Mouse (Mus musculus): Measurements from ENCODE around the gene Usp46. TPM values are rescaled to one million over a fixed set of nuclear protein-coding genes. Genes with fewer than 3 reads are reported as not detected.
A peak's percentile ranks its signal among the peaks of the same experiment; 100 is the strongest.
"Not testable (repeated sequence)": the region's sequence is repeated elsewhere in the genome, so short reads cannot be mapped to it uniquely, and the experiment has no call there.

Gene Usp46
- total and polyA plus RNA-seq, 2 experiments from 2014 or later = 37.6 to 62.0 TPM

- not testable (repeated sequence) for H3K27me3 ChIP-seq (ENCODE audit: insufficient read depth, low read length)
Observed at GRCm38 (mm10) chr5:74070564-74070963, 2.3 kb upstream of the Usp46 start.

GRCm38 (mm10) chr5:74068714-74069321, 587 bp upstream of the Usp46 start:
- H3K27ac ChIP-seq (ENCODE audit: low read depth, low read length) = peak overlapping the region; percentile 82
- peaks cover 18% of the 10 kb centered on the region for H3K4me1 ChIP-seq (ENCODE audit: insufficient read depth)
- H3K36me3 ChIP-seq (ENCODE audit: insufficient read depth) = no peaks in the 10 kb centered on the region
- H3K4me2 ChIP-seq (ENCODE audit: low read depth) = peak overlapping the region; percentile 93
- H3K27me3 ChIP-seq (ENCODE audit: insufficient read depth, low read length) = no peaks in the 10 kb centered on the region
- DNase-seq (peak; percentile 51), ATAC-seq (peak; percentile 40)
- no peak for TF ChIP-seq CTCF (IDR thresholded peaks at IDR 0.05; ENCODE audit: low read depth)
- H3K9ac ChIP-seq = peak overlapping the region; percentile 90
- 1% methylated on average over 18 of the region's 18 CpGs for WGBS
- peak overlapping the region; percentile 82 for H3K4me3 ChIP-seq (ENCODE audit: low read depth, low read length)
- H3K9me3 ChIP-seq (ENCODE audit: low read length) = no peaks in the 10 kb centered on the region

More at GRCm38 (mm10) chr5:74070564-74070963, 2.3 kb upstream of the Usp46 start:
- WGBS = 84% methylated on average over 5 of the region's 5 CpGs
- TF ChIP-seq CTCF (IDR thresholded peaks at IDR 0.05; ENCODE audit: low read depth) = 0 out of 2 replicates have a peak, but pooled peaks have one; percentile 23
- H3K9me3 ChIP-seq (ENCODE audit: low read length); H3K4me2 ChIP-seq (ENCODE audit: low read depth); H3K4me3 ChIP-seq (ENCODE audit: low read depth, low read length); H3K27ac ChIP-seq (ENCODE audit: low read depth, low read length); H3K36me3 ChIP-seq (ENCODE audit: insufficient read depth); DNase-seq; H3K9ac ChIP-seq; ATAC-seq: not testable (repeated sequence)
- H3K4me1 ChIP-seq (ENCODE audit: insufficient read depth) = peaks cover 17% of the 10 kb centered on the region

DNA sequence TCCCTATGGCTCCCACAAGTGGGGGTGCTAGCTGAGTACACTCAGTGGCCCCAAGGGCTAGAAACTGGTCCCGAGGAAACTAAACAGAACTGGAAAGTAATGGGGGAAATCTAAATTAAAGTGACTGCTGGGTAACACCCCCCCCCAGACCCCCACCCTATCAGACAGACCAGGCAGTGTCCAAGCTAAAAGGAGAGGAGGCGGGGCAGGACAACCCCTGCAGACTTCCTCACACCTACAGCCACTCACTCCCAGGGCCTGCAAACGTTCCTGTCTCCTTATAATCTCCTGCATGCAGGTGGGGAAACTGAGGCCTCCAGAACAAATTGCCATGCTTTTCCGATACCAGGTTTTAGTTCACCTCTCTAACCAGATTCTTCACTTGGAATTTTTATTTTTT, 885 bp downstream of the Usp46 start:
- peaks cover 18% of the 10 kb centered on the region for H3K4me1 ChIP-seq (ENCODE audit: insufficient read depth)
- no peak overlapping the region for H3K27ac ChIP-seq (ENCODE audit: low read depth, low read length)
- peak overlapping the region; percentile 93 for H3K4me2 ChIP-seq (ENCODE audit: low read depth)
- H3K4me3 ChIP-seq (ENCODE audit: low read depth, low read length) = peak overlapping the region; percentile 82
- TF ChIP-seq CTCF (IDR thresholded peaks at IDR 0.05; ENCODE audit: low read depth) = no peak
- no peaks in the 10 kb centered on the region for H3K27me3 ChIP-seq (ENCODE audit: insufficient read depth, low read length)
- no peaks in the 10 kb centered on the region for H3K36me3 ChIP-seq (ENCODE audit: insufficient read depth)
- peak overlapping the region; percentile 90 for H3K9ac ChIP-seq
- ATAC-seq (no peak), DNase-seq (no peak)
- 13% methylated on average over 4 of the region's 4 CpGs for WGBS
- H3K9me3 ChIP-seq (ENCODE audit: low read length) = no peaks in the 10 kb centered on the region

- H3K4me2 ChIP-seq (ENCODE audit: low read depth) = peak overlapping the region; percentile 93
- no peaks in the 10 kb centered on the region for H3K36me3 ChIP-seq (ENCODE audit: insufficient read depth)
- DNase-seq (no peak), ATAC-seq (no peak)
- H3K27ac ChIP-seq (ENCODE audit: low read depth, low read length) = no peak overlapping the region
- H3K9me3 ChIP-seq (ENCODE audit: low read length) = no peaks in the 10 kb centered on the region
- 0 out of 2 replicates have a peak overlapping the region, but pooled peaks have one; percentile 5 for H3K4me3 ChIP-seq (ENCODE audit: low read depth, low read length)
- H3K9ac ChIP-seq = no peak overlapping the region
- H3K27me3 ChIP-seq (ENCODE audit: insufficient read depth, low read length) = no peaks in the 10 kb centered on the region
- peaks cover 20% of the 10 kb centered on the region for H3K4me1 ChIP-seq (ENCODE audit: insufficient read depth)
- WGBS = 39% methylated on average over 12 of the region's 12 CpGs
- no peak for TF ChIP-seq CTCF (IDR thresholded peaks at IDR 0.05; ENCODE audit: low read depth)
Observed at GRCm38 (mm10) chr5:74066416-74067115, 1.7 kb downstream of the Usp46 start.

DNA sequence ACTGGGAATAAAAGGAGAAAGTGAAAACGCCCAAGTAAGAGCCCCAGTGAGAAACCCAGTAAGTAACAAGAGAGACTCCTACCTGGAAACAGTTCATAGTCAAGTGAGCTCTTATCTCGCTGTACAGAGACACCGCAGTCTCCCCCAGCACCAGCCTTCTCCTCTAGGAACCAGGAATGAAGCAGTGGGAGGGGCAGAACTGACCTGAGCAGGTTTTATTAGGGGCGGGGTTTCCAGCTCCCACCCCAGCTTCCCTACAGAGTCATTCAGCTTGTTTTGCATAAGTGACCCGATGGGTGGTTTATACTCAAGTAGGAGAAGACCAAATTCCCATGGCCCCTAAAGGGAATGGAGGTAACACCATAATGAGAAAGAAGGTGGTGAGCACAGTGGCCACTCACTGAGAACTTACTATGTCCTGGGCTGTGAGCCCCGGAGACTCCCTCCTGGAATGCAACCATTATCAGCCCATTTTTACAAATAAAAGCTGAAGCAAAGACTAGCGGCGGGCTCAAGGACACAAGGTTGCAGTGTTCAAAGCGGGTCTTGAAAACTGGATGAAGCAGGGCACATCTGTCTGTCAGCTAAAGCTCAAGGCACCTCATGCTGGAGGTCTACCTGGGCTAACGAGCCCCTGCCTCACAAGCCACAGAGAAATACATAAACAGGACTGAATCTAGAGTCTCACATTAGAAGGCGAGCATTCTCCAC, 2.5 kb downstream of the Usp46 start:
- Histone ChIP-seq H3K4me2 (ENCODE audit: low read depth) (peak overlapping the region; percentile 93), H3K9me3 (ENCODE audit: low read length) (no peaks in the 10 kb centered on the region), H3K27ac (ENCODE audit: low read depth, low read length) (no peak overlapping the region), H3K27me3 (ENCODE audit: insufficient read depth, low read length) (no peaks in the 10 kb centered on the region), H3K4me3 (ENCODE audit: low read depth, low read length) (no peak overlapping the region), H3K9ac (no peak overlapping the region; the same call in 1 of the 2 replicates), H3K4me1 (ENCODE audit: insufficient read depth) (peaks cover 25% of the 10 kb centered on the region), H3K36me3 (ENCODE audit: insufficient read depth) (no peaks in the 10 kb centered on the region)
- DNase-seq (no peak), ATAC-seq (no peak)
- TF ChIP-seq CTCF (IDR thresholded peaks at IDR 0.05; ENCODE audit: low read depth) = no peak
- WGBS = 49% methylated on average over 11 of the region's 11 CpGs

DNA sequence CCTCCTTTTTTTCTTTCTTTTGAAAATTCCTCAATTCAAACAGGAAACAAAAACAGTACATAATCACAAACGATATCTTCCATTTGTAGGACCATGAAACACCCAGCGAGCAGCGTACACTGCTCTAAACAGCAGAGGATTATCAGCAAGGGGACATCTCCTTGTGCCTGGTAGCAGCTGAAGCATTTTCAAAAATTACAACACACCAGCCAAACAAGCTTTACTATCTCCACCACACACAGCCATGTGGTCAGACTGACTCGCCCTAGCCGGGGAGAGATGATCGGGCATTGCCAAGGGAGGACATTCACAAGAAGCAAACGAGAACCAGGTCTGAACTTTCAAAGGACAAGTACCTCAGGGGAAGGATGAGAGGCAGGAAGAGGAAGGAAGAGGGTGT, 3.4 kb downstream of the Usp46 start:
- no peaks in the 10 kb centered on the region for H3K9me3 ChIP-seq (ENCODE audit: low read length)
- H3K4me3 ChIP-seq (ENCODE audit: low read depth, low read length) = no peak overlapping the region
- DNase-seq (no peak), ATAC-seq (no peak)
- no peaks in the 10 kb centered on the region for H3K36me3 ChIP-seq (ENCODE audit: insufficient read depth)
- no peak overlapping the region for H3K27ac ChIP-seq (ENCODE audit: low read depth, low read length)
- peaks cover 25% of the 10 kb centered on the region for H3K4me1 ChIP-seq (ENCODE audit: insufficient read depth)
- no peak for TF ChIP-seq CTCF (IDR thresholded peaks at IDR 0.05; ENCODE audit: low read depth)
- H3K4me2 ChIP-seq (ENCODE audit: low read depth) = no peak overlapping the region
- no peaks in the 10 kb centered on the region for H3K27me3 ChIP-seq (ENCODE audit: insufficient read depth, low read length)
- 88% methylated on average over 7 of the region's 7 CpGs for WGBS
- H3K9ac ChIP-seq = no peak overlapping the region
